Mouse (Mus musculus): ENCODE results near the gene Krr1.

- TF ChIP-seq POLR2A (IDR thresholded peaks at IDR 0.05; ENCODE audit: low read depth, low read length): no peak
- TF ChIP-seq CTCF (IDR thresholded peaks at IDR 0.05; ENCODE audit: extremely low read depth, insufficient read depth, insufficient read length, insufficient replicate concordance): no peak
Observed at GRCm38 (mm10) chr10:111955836-111956235, 16.6 kb upstream of the Krr1 start.
